Mouse (Mus musculus) kidney, adult 2 months (tissue): ENCODE measurements around the gene Exoc1. TPM values are rescaled to one million over a fixed set of nuclear protein-coding genes. Genes with fewer than 3 reads are reported as not detected.

Experiments used
- DNase-seq: peaks from one replicate; pipeline ENCODE4 v3.0.0; 2021
- H3K27ac ChIP-seq: fragments of 200-500 bp; 2 replicates; pipeline ENCODE4 v1.5.1; 2012; ENCODE audit warnings: low read depth, low read length, control low read depth, inconsistent platforms; ENCODE audit not compliant: insufficient read depth
- H3K27me3 ChIP-seq: fragments of 200-500 bp; replicated peaks from 2 replicates; pipeline ENCODE4 v1.6.1; 2012; ENCODE audit warnings: mild to moderate bottlenecking, moderate library complexity, low read length, inconsistent platforms; ENCODE audit not compliant: control insufficient read depth, insufficient read depth
- H3K36me3 ChIP-seq: fragments of 200-500 bp; 2 replicates; pipeline ENCODE4 v1.6.1; 2012; ENCODE audit warnings: mild to moderate bottlenecking, moderate library complexity, low read length, inconsistent platforms; ENCODE audit not compliant: control insufficient read depth, insufficient read depth
- H3K4me1 ChIP-seq: fragments of 200-500 bp; 2 replicates; pipeline ENCODE4 v1.6.1; 2011; ENCODE audit warnings: low read length; ENCODE audit not compliant: control insufficient read depth, insufficient read depth
- H3K4me3 ChIP-seq: fragments of 200-500 bp; 2 replicates; pipeline ENCODE4 v1.5.1; 2011; ENCODE audit warnings: mild to moderate bottlenecking, low read depth, low read length, control low read depth; ENCODE audit not compliant: insufficient read depth
- CTCF ChIP-seq: fragments of 200-500 bp; conservative IDR thresholded peaks from 2 replicates; pipeline ENCODE4 v1.5.1; 2011; ENCODE audit warnings: low read depth, mild to moderate bottlenecking, control low read depth, low read length, moderate library complexity, mixed read lengths; ENCODE audit not compliant: insufficient read depth, insufficient read length
- POLR2A ChIP-seq: fragments of 200-500 bp; IDR thresholded peaks from one replicate; pipeline ENCODE4 v1.6.1; 2011; ENCODE audit warnings: low read depth, low read length, control low read depth
- WGBS: fragments of 180-500 bp; shearing (Covaris S2); methylation state at CpG from one replicate; pipeline ENCODE4 v1.1.7; 2018; 5-methylcytosine and 5-hydroxymethylcytosine counted together
- polyA plus RNA-seq: library from polyadenylated mRNA; depleted of rRNA; stranded (reverse); fragments of >200 nt; gene quantifications from 2 replicates; pipeline ENCODE4 v1.2.3, GENCODE M21; 2012

Exoc1 gene
- polyA plus RNA-seq, 1 experiment, result 18.1 TPM

- no peak for TF ChIP-seq CTCF
- TF ChIP-seq POLR2A, result no peak
- WGBS, result 84% methylated on average over 8 of the region's 8 CpGs
- DNase-seq, result no peak
These were observed 21.3 kb downstream of the Exoc1 start for GRCm38 (mm10) chr5:76550426-76550825.

GRCm38 (mm10) chr5:76565321-76565720, 36.2 kb downstream of the Exoc1 start:
- Histone ChIP-seq H3K36me3 (peaks cover 7% of the 10 kb centered on the region), H3K4me1 (no peaks in the 10 kb centered on the region), H3K27ac (no peak overlapping the region), H3K27me3 (no peaks in the 10 kb centered on the region), H3K4me3 (no peak overlapping the region)
- TF ChIP-seq CTCF, result peak; percentile 100
- no peak for TF ChIP-seq POLR2A
- DNase-seq, result peak; percentile 71
- 47% methylated on average over 3 of the region's 3 CpGs for WGBS

More at GRCm38 (mm10) chr5:76550426-76550825, 21.3 kb downstream of the Exoc1 start:
- Histone ChIP-seq H3K27me3 (no peaks in the 10 kb centered on the region), H3K36me3 (peaks cover 2% of the 10 kb centered on the region), H3K4me3 (no peak overlapping the region), H3K4me1 (no peaks in the 10 kb centered on the region), H3K27ac (no peak overlapping the region)

- no peaks in the 10 kb centered on the region; the same call in 1 of the 2 replicates for H3K36me3 ChIP-seq
- H3K4me3 ChIP-seq, result no peak overlapping the region
- TF ChIP-seq POLR2A, result no peak
- no peak for TF ChIP-seq CTCF
- H3K27me3 ChIP-seq, result no peaks in the 10 kb centered on the region
- 80% methylated on average over 7 of the region's 7 CpGs for WGBS
- no peak for DNase-seq
- no peaks in the 10 kb centered on the region for H3K4me1 ChIP-seq
- H3K27ac ChIP-seq, result no peak overlapping the region
These were observed 45.1 kb downstream of the Exoc1 start for GRCm38 (mm10) chr5:76574251-76574650.

- DNase-seq, result no peak
- no peak overlapping the region for H3K4me3 ChIP-seq
- H3K27ac ChIP-seq, result no peak overlapping the region
- no peaks in the 10 kb centered on the region for H3K36me3 ChIP-seq
- TF ChIP-seq CTCF (no peak), POLR2A (no peak)
- H3K4me1 ChIP-seq, result no peaks in the 10 kb centered on the region
- WGBS, result 78% methylated on average over 3 of the region's 3 CpGs
- no peaks in the 10 kb centered on the region for H3K27me3 ChIP-seq
These were observed 47.9 kb downstream of the Exoc1 start for GRCm38 (mm10) chr5:76577026-76577425.

GRCm38 (mm10) chr5:76585378-76585777, 56.3 kb downstream of the Exoc1 start:
- peaks cover 4% of the 10 kb centered on the region; the same call in 1 of the 2 replicates for H3K4me1 ChIP-seq
- 85% methylated on average over 2 of the region's 2 CpGs for WGBS
- H3K4me3 ChIP-seq, result no peak overlapping the region
- no peaks in the 10 kb centered on the region for H3K36me3 ChIP-seq
- no peaks in the 10 kb centered on the region for H3K27me3 ChIP-seq
- H3K27ac ChIP-seq, result no peak overlapping the region
- TF ChIP-seq CTCF, result no peak
- no peak for TF ChIP-seq POLR2A
- no peak for DNase-seq

GRCm38 (mm10) chr5:76588551-76589283, 59.6 kb downstream of the Exoc1 start, which contains the start of gene Cep135:
TSS of gene Cep135 (plus strand) at chr5:76588698.
- under 1% methylated on average over 82 of the region's 92 CpGs for WGBS
- H3K27me3 ChIP-seq, result no peaks in the 10 kb centered on the region
- peak; percentile 64 for TF ChIP-seq CTCF
- no peak for TF ChIP-seq POLR2A

GRCm38 (mm10) chr5:76589311-76589710, 60.2 kb downstream of the Exoc1 start:
- H3K36me3 ChIP-seq, result no peaks in the 10 kb centered on the region; the same call in none of the 2 replicates
- no peaks in the 10 kb centered on the region for H3K27me3 ChIP-seq
- peak; percentile 63 for DNase-seq
- H3K27ac ChIP-seq, result peak overlapping the region; percentile 15; the same call in 1 of the 2 replicates
- TF ChIP-seq POLR2A (no peak), CTCF (no peak)
- H3K4me3 ChIP-seq, result peak overlapping the region; percentile 88
- peaks cover 4% of the 10 kb centered on the region; the same call in 1 of the 2 replicates for H3K4me1 ChIP-seq
- WGBS, result 3% methylated on average over 7 of the region's 7 CpGs

More at GRCm38 (mm10) chr5:76588551-76589283, 59.6 kb downstream of the Exoc1 start, which contains the start of gene Cep135:
- peak within 1 kb of the TSS; percentile 88 for H3K4me3 ChIP-seq
- no peaks in the 10 kb centered on the region; the same call in none of the 2 replicates for H3K36me3 ChIP-seq
- H3K4me1 ChIP-seq, result peaks cover 4% of the 10 kb centered on the region; the same call in 1 of the 2 replicates
- H3K27ac ChIP-seq, result peak within 1 kb of the TSS; percentile 42
- peak; percentile 94 for DNase-seq
